Mouse (Mus musculus): ENCODE results near the gene Ccdc59.

DNA sequence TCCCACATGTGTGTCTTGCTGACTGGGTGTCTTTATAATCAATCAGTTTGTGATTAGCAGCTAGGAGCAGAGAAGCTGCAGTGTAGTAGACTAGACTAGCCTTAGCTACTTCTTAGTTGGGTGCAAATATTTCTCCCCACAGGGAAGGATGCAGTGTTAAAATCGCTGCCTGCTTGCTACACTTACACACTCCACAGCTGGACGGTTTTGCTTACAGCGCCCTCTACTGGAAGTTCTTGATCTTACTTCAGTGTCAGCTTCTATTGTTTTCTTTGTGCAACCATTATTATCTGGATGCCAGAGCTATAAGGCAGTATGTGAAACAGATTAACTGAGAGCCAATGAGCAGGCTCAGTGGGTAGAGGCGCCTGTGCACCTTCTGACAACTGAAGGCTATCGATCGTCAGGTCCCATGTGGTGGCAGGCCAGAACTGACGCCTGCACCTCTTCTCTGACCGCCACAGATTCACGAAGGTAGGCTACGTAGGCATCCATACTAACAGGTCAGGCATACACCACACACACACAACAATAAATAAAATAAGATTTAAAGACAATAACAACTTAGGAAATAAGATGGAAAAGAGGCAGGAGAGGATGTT, 6.1 kb upstream of the Ccdc59 start:
- no peak for TF ChIP-seq CTCF (IDR thresholded peaks at IDR 0.05; ENCODE audit: control insufficient read depth, insufficient read depth, insufficient replicate concordance, low read depth, low read length)
- no peak for TF ChIP-seq POLR2A (IDR thresholded peaks at IDR 0.05; ENCODE audit: control insufficient read depth, low read depth, low read length)

All from testis, adult 2 months (tissue).